8 mouse cellular contexts compared by ENCODE assay signal in genomic region chr12:109393795-109394194, GRCm38 (mm10). TPM values are rescaled to one million over a fixed set of nuclear protein-coding genes. Genes with fewer than 3 reads are reported as not detected.
DNase-seq lines count a peak whose midpoint lies in the region; ATAC-seq and TF ChIP-seq lines count a peak whose summit lies in the region.

No protein-coding gene starts in this region.

- peak; percentile 59; the same call in 1 of the 2 replicates for ATAC-seq in cerebellum, adult (ENCODE audit: insufficient number of reproducible peaks, low FRiP score, low TSS enrichment)
- ATAC-seq in forebrain, embryonic 12.5 days (ENCODE audit: low FRiP score) = peak; percentile 61
- peak; percentile 71 for ATAC-seq in heart, postnatal 0 days (ENCODE audit: insufficient read depth, low read depth)
- ATAC-seq in lung, embryonic 14.5 days (ENCODE audit: insufficient read depth) = peak; percentile 73
- ATAC-seq in neutrophil, adult 5-6 weeks (ENCODE audit: extremely low read depth, insufficient number of reproducible peaks, low FRiP score, poor library complexity, severe bottlenecking) = peak; percentile 59

- no peaks in the 10 kb centered on the region for H3K4me1 ChIP-seq in ES-Bruce4 (ENCODE audit: control insufficient read depth, insufficient read depth, low read length)
- peaks cover 41% of the 10 kb centered on the region for H3K4me1 ChIP-seq in forebrain, embryonic 12.5 days
- no peaks in the 10 kb centered on the region for H3K4me1 ChIP-seq in heart, postnatal 0 days (ENCODE audit: control insufficient read depth, insufficient read depth)
- peaks cover 12% of the 10 kb centered on the region for H3K4me1 ChIP-seq in lung, embryonic 14.5 days (ENCODE audit: insufficient read depth)
- H3K4me1 ChIP-seq in thymus, adult 2 months (replicated peaks; ENCODE audit: control insufficient read depth, insufficient read depth, low read length) = no peaks in the 10 kb centered on the region

- peak overlapping the region; percentile 43 for H3K4me2 ChIP-seq in forebrain, embryonic 12.5 days
- H3K4me2 ChIP-seq in heart, postnatal 0 days (ENCODE audit: low read depth, low read length) = no peak overlapping the region
- peak overlapping the region; percentile 40 for H3K4me2 ChIP-seq in lung, embryonic 14.5 days

- no peaks in the 10 kb centered on the region for H3K36me3 ChIP-seq in ES-Bruce4 (ENCODE audit: control insufficient read depth, insufficient read depth, low read length, poor library complexity, severe bottlenecking)
- no peaks in the 10 kb centered on the region for H3K36me3 ChIP-seq in forebrain, embryonic 12.5 days (replicated peaks)
- H3K36me3 ChIP-seq in heart, postnatal 0 days (replicated peaks; ENCODE audit: control insufficient read depth, insufficient read depth, low read length) = no peaks in the 10 kb centered on the region
- no peaks in the 10 kb centered on the region for H3K36me3 ChIP-seq in lung, embryonic 14.5 days (ENCODE audit: insufficient read depth)
- H3K36me3 ChIP-seq in thymus, adult 2 months (ENCODE audit: control insufficient read depth, insufficient read depth, low read length) = no peaks in the 10 kb centered on the region

- TF ChIP-seq EP300 in ES-Bruce4 (IDR thresholded peaks at IDR 0.05; ENCODE audit: insufficient read depth, low read depth, low read length) = no peak
- no peak for TF ChIP-seq EP300 in heart, postnatal 0 days (IDR thresholded peaks at IDR 0.05; ENCODE audit: low read depth)

- peak; percentile 66 for TF ChIP-seq CTCF in ES-Bruce4 (IDR thresholded peaks at IDR 0.05; ENCODE audit: low read depth, low read length)
- peak; percentile 96 for TF ChIP-seq CTCF in heart, postnatal 0 days (IDR thresholded peaks at IDR 0.05; ENCODE audit: low read depth)
- peak; percentile 99 for TF ChIP-seq CTCF in lung, embryonic 14.5 days (IDR thresholded peaks at IDR 0.05; ENCODE audit: low read depth)
- TF ChIP-seq CTCF in thymus, adult 2 months (IDR thresholded peaks at IDR 0.05; ENCODE audit: borderline replicate concordance, control insufficient read depth, extremely low read depth, insufficient read depth, low read length, poor library complexity) = peak; percentile 92

- no peak for TF ChIP-seq POLR2A in ES-Bruce4 (IDR thresholded peaks at IDR 0.05; ENCODE audit: insufficient read depth, low read length)
- no peak for TF ChIP-seq POLR2A in thymus, adult 2 months (IDR thresholded peaks at IDR 0.05; ENCODE audit: control insufficient read depth, extremely low read depth, insufficient read depth, low read length, poor library complexity)

- 2% methylated on average over 15 of the region's 15 CpGs for WGBS in forebrain, embryonic 12.5 days
- WGBS in heart, postnatal 0 days = 4% methylated on average over 15 of the region's 15 CpGs
- WGBS in lung, embryonic 14.5 days = 7% methylated on average over 15 of the region's 15 CpGs
- 8% methylated on average over 15 of the region's 15 CpGs for WGBS in thymus, adult 2 months

- H3K27me3 ChIP-seq in ES-Bruce4 (ENCODE audit: control insufficient read depth, insufficient read depth, low read length, poor library complexity, severe bottlenecking) = no peaks in the 10 kb centered on the region
- H3K27me3 ChIP-seq in forebrain, embryonic 12.5 days = peaks cover 20% of the 10 kb centered on the region
- peaks cover 11% of the 10 kb centered on the region for H3K27me3 ChIP-seq in heart, postnatal 0 days (ENCODE audit: control insufficient read depth, insufficient read depth, low read length)
- H3K27me3 ChIP-seq in lung, embryonic 14.5 days (ENCODE audit: insufficient read depth, low read length) = no peaks in the 10 kb centered on the region
- H3K27me3 ChIP-seq in thymus, adult 2 months (ENCODE audit: control insufficient read depth, insufficient read depth, low read length) = no peaks in the 10 kb centered on the region

- H3K27ac ChIP-seq in ES-Bruce4 (ENCODE audit: insufficient read depth, low read length) = no peak overlapping the region
- H3K27ac ChIP-seq in forebrain, embryonic 12.5 days = 0 out of 2 replicates have a peak overlapping the region, but pooled peaks have one; percentile 63
- H3K27ac ChIP-seq in heart, postnatal 0 days (ENCODE audit: low read depth) = no peak overlapping the region
- H3K27ac ChIP-seq in lung, embryonic 14.5 days (ENCODE audit: low read depth) = no peak overlapping the region
- no peak overlapping the region for H3K27ac ChIP-seq in thymus, adult 2 months (ENCODE audit: control insufficient read depth, insufficient read depth, low read length)

- no peak overlapping the region for H3K4me3 ChIP-seq in ES-Bruce4 (ENCODE audit: low read depth, low read length)
- H3K4me3 ChIP-seq in forebrain, embryonic 12.5 days (replicated peaks) = no peak overlapping the region
- H3K4me3 ChIP-seq in heart, postnatal 0 days (ENCODE audit: low read depth, low read length) = no peak overlapping the region
- H3K4me3 ChIP-seq in lung, embryonic 14.5 days (ENCODE audit: low read depth, low read length) = no peak overlapping the region
- H3K4me3 ChIP-seq in thymus, adult 2 months (ENCODE audit: control insufficient read depth, insufficient read depth, low read length) = no peak overlapping the region

- no peak overlapping the region for H3K9ac ChIP-seq in ES-Bruce4 (ENCODE audit: low read depth, poor library complexity, severe bottlenecking)
- H3K9ac ChIP-seq in forebrain, embryonic 12.5 days = peak overlapping the region; percentile 9; the same call in 1 of the 2 replicates
- no peak overlapping the region for H3K9ac ChIP-seq in heart, postnatal 0 days (replicated peaks; ENCODE audit: low read depth, low read length)
- no peak overlapping the region for H3K9ac ChIP-seq in lung, embryonic 14.5 days

- peak; percentile 51 for DNase-seq in heart, postnatal 0 days (ENCODE audit: low spot score)
- DNase-seq in kidney, postnatal 14 days = peak; percentile 78
- peak; percentile 91 for DNase-seq in lung, embryonic 14.5 days
- DNase-seq in thymus, adult 2 months = peak; percentile 73

- no peaks in the 10 kb centered on the region for H3K9me3 ChIP-seq in ES-Bruce4 (replicated peaks; ENCODE audit: control insufficient read depth, insufficient read depth, low read length, poor library complexity, severe bottlenecking)
- H3K9me3 ChIP-seq in forebrain, embryonic 12.5 days = no peaks in the 10 kb centered on the region
- no peaks in the 10 kb centered on the region for H3K9me3 ChIP-seq in heart, postnatal 0 days (replicated peaks; ENCODE audit: control insufficient read depth, low read length)
- H3K9me3 ChIP-seq in lung, embryonic 14.5 days (ENCODE audit: low read depth, low read length) = no peaks in the 10 kb centered on the region

RNA-seq across cellular contexts. Expression of gene Dlk1, which starts 58.8 kb away (rescaled TPM):
- polyA plus RNA-seq in ES-Bruce4 (2011; ENCODE audit: insufficient read depth, insufficient read length, low read depth, missing spikeins) = 2.4 and 2.8 TPM in 2 replicates
- 143 and 148 TPM in 2 replicates for polyA plus RNA-seq in forebrain, embryonic 12.5 days (2016; fragmentation: Nextera tagmentation; extraction: Ambion mirVana)
- total RNA-seq in heart, postnatal 0 days (2014; rRNA removed; ENCODE audit: low replicate concordance) = 45.0 and 55.2 TPM in 2 replicates
- polyA plus RNA-seq in heart, postnatal 0 days (2015; fragmentation: Nextera tagmentation; extraction: Ambion mirVana) = 55.1 and 62.9 TPM in 2 replicates
- polyA plus RNA-seq in lung, embryonic 14.5 days (2014; fragmentation: Nextera tagmentation; extraction: Ambion mirVana) = 468 and 481 TPM in 2 replicates
- not detected in 2 replicates for total RNA-seq in neutrophil, adult 5-6 weeks (2017)
- polyA plus RNA-seq in thymus, adult 2 months (2012; rRNA removed) = 2.2 and 4.1 TPM in 2 replicates

Comparison
In these comparisons a context has a peak if more than half of its experiments do, and no peak if none do; other contexts are left out.
1. RNA of gene Dlk1, which starts 58.8 kb away (polyA plus RNA-seq): 468 to 481 TPM in lung, embryonic 14.5 days, 143 to 148 TPM in forebrain, embryonic 12.5 days and 55.1 to 62.9 TPM in heart, postnatal 0 days; 2.4 to 2.8 TPM in ES-Bruce4 and 2.2 to 4.1 TPM in thymus, adult 2 months; every median in the first group is over 10 times any median in the second.
2. Peak in every context shown above with its lines, with median percentiles within 50 percentile points of each other: CTCF ChIP-seq, ATAC-seq and DNase-seq.